Mouse (Mus musculus) liver, adult 2 months (tissue): Measurements from ENCODE around the gene Sbno1.

ENCODE experiments used
- CTCF ChIP-seq: fragments of 200-500 bp; IDR thresholded peaks from 2 replicates; pipeline ENCODE4 v1.5.1; 2011; ENCODE audit warnings: low read depth, low read length, control low read depth
- POLR2A ChIP-seq: fragments of 200-500 bp; IDR thresholded peaks from 2 replicates; pipeline ENCODE4 v1.6.1; 2011; ENCODE audit warnings: low read length, control low read depth; ENCODE audit not compliant: insufficient read depth; ENCODE audit errors: extremely low read depth

DNA sequence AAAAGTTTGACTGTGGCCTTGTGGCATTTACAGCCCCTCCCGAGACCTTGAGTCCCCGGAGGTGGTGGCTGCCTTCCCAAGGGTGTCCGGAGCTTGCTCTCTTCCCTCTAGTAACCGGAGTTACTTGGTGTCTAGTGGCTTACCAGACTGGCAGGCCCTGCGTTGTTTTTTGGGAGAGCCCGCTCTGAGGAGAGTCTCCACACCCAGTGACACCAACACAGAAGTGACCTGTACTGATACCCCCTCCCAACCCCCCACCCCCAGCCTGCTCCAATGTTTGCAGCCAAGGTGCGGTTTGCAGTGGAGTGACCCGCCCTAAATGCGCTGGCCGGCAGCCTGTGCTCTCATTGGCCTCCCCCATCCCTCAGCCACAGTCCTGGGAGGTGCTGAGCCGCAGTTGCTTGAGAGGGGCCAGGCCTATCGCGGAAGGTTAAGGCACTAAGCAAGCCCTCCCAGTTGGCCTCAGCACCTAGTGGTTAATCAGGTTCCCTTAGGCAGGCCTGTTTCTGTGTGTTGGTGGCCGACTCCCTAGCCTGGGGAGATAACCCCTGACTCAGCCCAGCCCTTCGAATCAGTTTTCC, 20.6 kb upstream of the Sbno1 start:
- no peak for TF ChIP-seq CTCF
- 0 out of 2 replicates have a peak, but pooled peaks have one; percentile 29 for TF ChIP-seq POLR2A
